Mouse (Mus musculus) monocyte, adult 5-6 weeks (primary cell): ENCODE results near the gene Tm9sf3. TPM values are rescaled to one million over a fixed set of nuclear protein-coding genes. Genes with fewer than 3 reads are reported as not detected.
"Not testable (repeated sequence)": the region's sequence is repeated elsewhere in the genome, so short reads cannot be mapped to it uniquely, and the experiment has no call there.

Source experiments
- ATAC-seq: fragments of 153-309, 156-312 bp; replicated peaks from 2 replicates; pipeline ENCODE4 v1.8.0; 2017; ENCODE audit warnings: mild to moderate bottlenecking; ENCODE audit not compliant: low TSS enrichment, insufficient number of reproducible peaks, severe bottlenecking, poor library complexity, low FRiP score
- total RNA-seq: library from RNA; stranded (forward); fragments of 200-1000, 200-491, 200-594 nt; gene quantifications from 3 replicates; pipeline ENCODE4 v1.2.3, GENCODE M21; 2017

Gene Tm9sf3
- 280 to 327 TPM (median 321 TPM) in 3 replicates for total RNA-seq

DNA sequence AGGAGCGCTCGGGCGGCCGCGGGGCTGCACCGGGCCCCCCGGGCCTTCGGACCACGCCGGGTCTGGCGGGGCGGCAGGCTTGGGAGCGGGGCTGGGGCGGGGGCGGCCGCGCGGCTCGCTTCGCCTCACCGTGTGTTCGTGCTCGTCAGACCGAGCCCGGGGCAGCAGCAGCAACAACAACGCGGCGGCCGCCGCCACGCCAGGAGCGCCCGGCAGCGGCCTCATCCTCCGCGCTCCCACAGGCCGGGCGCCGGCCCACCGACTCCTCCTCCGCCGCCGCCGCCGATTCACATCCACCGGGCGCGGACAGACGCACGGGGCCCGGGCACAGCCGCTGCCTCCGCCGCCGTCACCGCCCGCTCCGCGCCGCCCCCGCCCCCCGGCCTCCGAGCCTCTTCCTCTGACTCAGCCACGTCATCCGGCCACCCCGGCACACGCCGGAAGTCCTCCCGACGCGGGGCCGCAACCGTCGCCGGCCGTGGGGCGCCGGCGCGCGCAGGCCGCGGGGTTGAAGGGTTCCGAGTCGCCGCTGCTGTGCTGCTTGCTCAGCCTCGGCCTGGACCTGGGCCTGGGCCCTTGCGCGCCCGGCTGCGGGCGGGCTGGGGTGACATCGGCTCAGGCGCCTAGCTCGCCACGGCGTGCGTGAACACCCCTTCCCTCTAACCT is at the start of gene Tm9sf3:
Tm9sf3 (minus strand) TSS at position 368 of the 666 bp plus-strand sequence.
- peak; percentile 60 for ATAC-seq

GRCm38 (mm10) chr19:41312587-41312986 is 48.8 kb upstream of the Tm9sf3 start:
- not testable (repeated sequence) for ATAC-seq

- no peak for ATAC-seq
Observed at GRCm38 (mm10) chr19:41312027-41312426, 48.2 kb upstream of the Tm9sf3 start.

GRCm38 (mm10) chr19:41310971-41311703 is 47.3 kb upstream of the Tm9sf3 start:
- no peak; the same call in 1 of the 2 replicates for ATAC-seq

DNA sequence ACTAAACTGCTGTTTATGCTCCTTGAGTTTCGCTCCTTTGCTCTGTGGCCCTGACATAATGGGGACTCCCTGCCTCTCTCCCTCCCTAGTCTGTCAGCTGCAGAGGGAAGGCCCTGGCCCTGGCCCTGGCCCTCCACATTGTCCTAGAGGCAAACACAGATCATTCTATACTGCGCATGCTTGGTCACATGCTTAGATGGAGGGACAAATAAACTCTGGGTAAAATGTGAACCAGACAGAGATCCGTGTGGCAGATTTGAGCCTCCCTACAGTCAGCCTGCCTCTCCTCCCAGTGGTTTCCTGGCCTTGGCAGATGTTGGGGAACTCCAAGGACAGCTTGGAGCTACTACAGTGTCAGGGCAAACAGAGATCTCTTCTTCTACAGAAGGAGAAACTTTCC is 40.1 kb upstream of the Tm9sf3 start:
- ATAC-seq, result no peak

- ATAC-seq, result no peak
Observed at GRCm38 (mm10) chr19:41303433-41303832, 39.6 kb upstream of the Tm9sf3 start.

GRCm38 (mm10) chr19:41301856-41302255 is 38.1 kb upstream of the Tm9sf3 start:
- no peak for ATAC-seq

DNA sequence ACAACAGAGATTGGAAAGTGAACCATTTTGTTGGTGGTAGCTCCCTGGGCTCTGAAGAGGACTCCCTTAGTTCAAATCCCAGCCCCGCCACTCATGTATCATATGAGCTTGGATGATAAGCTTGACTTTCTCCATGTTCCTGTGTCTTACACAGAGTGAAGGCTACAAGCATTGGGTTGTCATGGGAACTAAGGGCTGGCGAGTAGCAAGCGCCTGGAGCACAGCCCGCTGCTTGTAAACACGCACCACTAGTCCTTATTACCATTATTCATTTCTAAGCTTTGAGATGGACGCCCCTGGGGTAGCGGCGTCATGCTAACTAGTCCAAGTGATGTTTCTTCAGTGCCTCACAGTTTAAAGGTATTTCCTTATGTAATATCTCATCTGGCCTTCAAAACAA is 35.6 kb upstream of the Tm9sf3 start:
- ATAC-seq, result no peak

GRCm38 (mm10) chr19:41290952-41291619 is 27.3 kb upstream of the Tm9sf3 start:
- ATAC-seq, result no peak

- ATAC-seq, result no peak
Observed at GRCm38 (mm10) chr19:41288568-41288967, 24.8 kb upstream of the Tm9sf3 start.

- ATAC-seq, result no peak
Observed at GRCm38 (mm10) chr19:41287224-41287623, 23.4 kb upstream of the Tm9sf3 start.

DNA sequence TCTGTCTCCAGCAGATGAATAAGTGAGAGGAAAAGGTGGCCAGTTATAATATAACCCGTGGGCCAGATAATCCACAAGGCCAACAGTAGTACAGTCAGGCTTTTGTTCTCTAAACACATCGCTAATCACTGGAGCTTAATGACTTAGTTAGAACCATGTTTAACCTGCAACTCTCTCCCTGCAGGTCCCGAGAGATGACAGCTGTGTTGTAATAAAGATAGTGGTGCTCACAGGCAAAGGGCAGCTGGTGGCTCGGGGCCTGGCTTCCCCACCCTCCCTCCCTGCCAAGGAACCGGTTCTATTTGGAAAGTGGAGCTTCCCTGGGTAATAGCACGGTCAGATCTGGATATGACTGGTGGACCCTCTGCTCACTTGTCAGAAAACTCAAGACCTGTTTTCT is 20.7 kb upstream of the Tm9sf3 start:
- no peak for ATAC-seq

- ATAC-seq, result no peak; the same call in 1 of the 2 replicates
Observed at GRCm38 (mm10) chr19:41282718-41283117, 18.9 kb upstream of the Tm9sf3 start.

GRCm38 (mm10) chr19:41282216-41282615 is 18.4 kb upstream of the Tm9sf3 start:
- ATAC-seq, result no peak

DNA sequence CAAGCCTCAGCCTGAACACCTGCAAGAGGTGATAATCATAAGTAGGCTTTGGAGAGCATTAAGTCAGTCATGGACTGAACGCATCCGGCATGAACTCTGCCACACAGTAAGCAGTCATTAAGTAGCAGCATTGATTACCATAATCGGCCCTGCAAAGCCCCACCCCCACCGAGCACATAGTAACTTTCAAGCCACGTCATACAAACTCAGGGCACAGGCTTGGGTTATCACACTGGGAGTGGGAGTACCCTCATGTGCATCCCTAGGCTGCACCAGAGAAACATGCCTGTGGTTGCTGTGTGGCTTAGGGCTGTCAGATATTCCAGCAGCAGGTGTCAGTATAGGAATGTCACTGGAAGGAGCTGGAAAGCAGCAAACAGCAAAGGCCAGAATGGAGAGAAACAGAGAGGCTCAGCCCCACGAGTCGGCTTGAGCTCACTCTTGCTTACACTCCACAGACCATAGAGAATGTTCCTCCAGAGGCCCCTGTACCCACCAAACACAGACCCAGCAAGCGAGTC is 16.0 kb upstream of the Tm9sf3 start:
- no peak for ATAC-seq

DNA sequence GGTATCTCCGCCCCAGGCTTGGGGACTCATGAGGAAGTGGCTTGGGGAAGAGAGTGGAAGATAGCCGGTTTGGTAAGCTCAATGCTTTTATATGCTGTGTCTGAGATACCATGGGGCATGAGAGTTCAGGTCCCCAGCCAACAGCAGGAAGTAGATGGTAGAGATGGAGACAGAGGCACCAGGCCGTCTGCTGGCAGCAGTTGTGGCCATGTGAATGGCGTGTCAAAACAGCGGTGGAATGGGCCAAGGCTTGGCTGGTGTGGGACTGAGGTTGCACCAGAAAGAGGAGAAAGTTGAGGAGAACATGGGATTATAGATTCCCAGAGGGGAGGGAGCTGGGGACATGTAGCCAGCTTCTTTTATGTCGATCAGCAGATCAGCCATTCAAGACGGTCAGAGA is 14.8 kb upstream of the Tm9sf3 start:
- no peak for ATAC-seq

DNA sequence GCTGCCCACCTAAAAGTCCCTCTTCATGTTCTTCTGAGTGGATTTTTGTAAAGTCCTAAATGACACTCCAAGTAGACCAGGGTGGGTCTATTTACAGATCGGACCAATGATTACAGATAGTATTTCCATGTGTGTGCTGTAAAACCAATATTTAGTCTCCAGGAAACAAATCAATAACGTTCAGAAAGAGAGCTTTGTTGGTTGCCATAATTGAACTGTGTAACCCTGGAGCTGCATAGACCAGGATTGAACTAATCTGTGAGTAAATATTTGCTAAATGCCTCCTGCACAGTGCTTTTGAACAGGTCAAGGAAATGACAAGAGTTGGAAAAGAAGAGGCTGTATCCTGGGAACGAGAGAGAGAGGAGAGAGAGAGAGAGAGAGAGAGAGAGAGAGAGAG is 11.8 kb upstream of the Tm9sf3 start:
- ATAC-seq, result no peak

DNA sequence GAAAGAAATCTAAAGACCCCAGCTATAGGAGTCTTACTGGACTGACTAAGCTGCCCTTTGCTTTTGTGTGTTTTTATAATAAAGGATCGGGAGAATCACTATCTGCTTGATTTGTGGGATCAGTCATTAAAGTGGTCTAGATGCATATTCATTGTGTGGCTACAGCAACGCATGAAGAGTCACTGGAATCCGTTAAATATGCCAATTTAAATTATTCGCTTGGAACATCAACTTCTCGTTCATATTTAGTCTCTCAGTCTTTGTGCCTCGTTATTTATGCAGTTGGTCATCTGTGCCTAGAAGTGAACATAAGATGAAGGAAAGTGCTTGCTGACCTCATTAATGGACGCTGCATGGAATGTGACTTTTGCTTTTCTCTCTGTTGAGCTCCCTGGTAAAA is 7.1 kb upstream of the Tm9sf3 start:
- ATAC-seq, result no peak

DNA sequence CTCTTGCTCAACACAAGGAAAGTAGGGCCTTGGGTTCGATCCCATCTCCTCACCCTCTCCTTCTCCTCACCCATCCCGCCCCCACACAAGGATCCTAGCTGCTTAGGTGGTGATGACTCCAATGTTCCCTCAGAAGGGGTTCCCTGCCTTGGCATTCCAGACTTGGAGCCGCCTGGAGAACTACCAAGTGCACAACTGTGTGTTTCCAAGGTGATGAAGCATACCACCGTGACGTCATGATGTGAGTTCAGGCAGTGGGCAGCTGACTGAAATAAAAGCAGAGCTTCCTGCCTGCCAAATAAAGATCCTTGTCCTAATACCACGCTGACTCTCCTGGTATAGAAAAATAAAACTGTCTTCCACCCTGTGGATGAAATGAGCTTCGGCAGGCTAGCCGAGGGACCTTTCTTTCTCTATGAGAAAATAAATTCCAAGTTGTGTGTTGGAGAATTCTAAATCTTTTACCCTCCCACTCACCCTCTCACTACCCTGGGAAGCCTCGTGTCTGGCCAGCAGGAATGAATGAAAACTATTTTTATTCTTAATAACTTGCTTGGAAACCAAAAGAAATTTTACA is 6.4 kb upstream of the Tm9sf3 start:
- no peak for ATAC-seq
